24 mouse cellular contexts compared by ENCODE assay signal in genomic region chr3:67503878-67504277, GRCm38 (mm10). TPM values are rescaled to one million over a fixed set of nuclear protein-coding genes. Genes with fewer than 3 reads are reported as not detected.
DNase-seq lines count a peak whose midpoint lies in the region; ATAC-seq and TF ChIP-seq lines count a peak whose summit lies in the region.
"Had no signal": no experiment of that assay in that cellular context is flagged by ENCODE, and none has a peak within 500 bp of the region (broad histone marks: within the 10 kb centered on the region; RNA-seq: fewer than 3 reads in every experiment).

No protein-coding gene starts in this region.

- no peak overlapping the region for H3K27ac ChIP-seq in forebrain, embryonic 11.5 days (ENCODE audit: low read depth, low read length)
- no peak overlapping the region for H3K27ac ChIP-seq in forebrain, embryonic 12.5 days
- no peak overlapping the region for H3K27ac ChIP-seq in embryonic facial prominence, embryonic 10.5 days (replicated peaks)
- no peak overlapping the region for H3K27ac ChIP-seq in hindbrain, postnatal 0 days
- H3K27ac ChIP-seq: forebrain, embryonic 15.5 days; heart, embryonic 10.5 days; hindbrain, embryonic 15.5 days; intestine, embryonic 15.5 days; layer of hippocampus, adult 2 months; liver, embryonic 13.5 days; stomach, postnatal 0 days had no signal

- no peak for TF ChIP-seq CTCF in E14TG2a.4 (conservative IDR thresholded peaks at IDR 0.05; ENCODE audit: low read length)
- no peak for TF ChIP-seq CTCF in hindbrain, postnatal 0 days (IDR thresholded peaks at IDR 0.05; ENCODE audit: low read depth)

- intact Hi-C loops in heart, postnatal 14 days (cut with DNase I) = no loop called here

- no peaks in the 10 kb centered on the region for H3K27me3 ChIP-seq in forebrain, embryonic 11.5 days (ENCODE audit: control insufficient read depth, insufficient read depth, low read length)
- no peaks in the 10 kb centered on the region for H3K27me3 ChIP-seq in forebrain, embryonic 12.5 days
- no peaks in the 10 kb centered on the region for H3K27me3 ChIP-seq in E14TG2a.4 (ENCODE audit: insufficient read depth, low read length)
- no peaks in the 10 kb centered on the region for H3K27me3 ChIP-seq in embryonic facial prominence, embryonic 10.5 days (replicated peaks; ENCODE audit: low read depth, poor library complexity, severe bottlenecking)
- H3K27me3 ChIP-seq in hindbrain, postnatal 0 days (ENCODE audit: insufficient read depth, low read length) = no peaks in the 10 kb centered on the region
- H3K27me3 ChIP-seq: forebrain, embryonic 15.5 days; hindbrain, embryonic 15.5 days; intestine, embryonic 15.5 days; liver, embryonic 13.5 days had no signal

- DNase-seq in forebrain, embryonic 11.5 days (ENCODE audit: low spot score) = no peak
- peak; percentile 83 for DNase-seq in R1 (ENCODE audit: low read depth, low spot score)
- DNase-seq in embryonic facial prominence, embryonic 10.5 days (ENCODE audit: low spot score) = peak; percentile 14
- no peak for DNase-seq in heart, postnatal 14 days
- no peak for DNase-seq in hindbrain, postnatal 0 days (ENCODE audit: low spot score)
- DNase-seq: adrenal gland, adult 8-10 months; cerebellum, adult 2 months; cerebellum, postnatal 25 days; gastrocnemius, postnatal 10 days; kidney, adult 8-10 months; kidney, postnatal 25 days; liver, embryonic 13.5 days; lung, adult 2 months; lung, postnatal 14 days; right cerebral cortex, postnatal 14 days had no signal

- no peaks in the 10 kb centered on the region for H3K4me1 ChIP-seq in forebrain, embryonic 11.5 days (replicated peaks; ENCODE audit: control insufficient read depth, insufficient read depth, low read length)
- H3K4me1 ChIP-seq in forebrain, embryonic 12.5 days = peaks cover 11% of the 10 kb centered on the region
- peaks cover 60% of the 10 kb centered on the region for H3K4me1 ChIP-seq in E14TG2a.4 (replicated peaks; ENCODE audit: low read depth, low read length)
- H3K4me1 ChIP-seq in embryonic facial prominence, embryonic 10.5 days = peaks cover 10% of the 10 kb centered on the region
- no peaks in the 10 kb centered on the region for H3K4me1 ChIP-seq in hindbrain, postnatal 0 days (ENCODE audit: insufficient read depth, low read length)
- H3K4me1 ChIP-seq: forebrain, embryonic 15.5 days; heart, embryonic 10.5 days; hindbrain, embryonic 15.5 days; intestine, embryonic 15.5 days had no signal

- no peaks in the 10 kb centered on the region for H3K9me3 ChIP-seq in forebrain, embryonic 11.5 days (ENCODE audit: control insufficient read depth, low read length)
- no peaks in the 10 kb centered on the region for H3K9me3 ChIP-seq in forebrain, embryonic 12.5 days
- peaks cover 33% of the 10 kb centered on the region for H3K9me3 ChIP-seq in E14TG2a.4 (ENCODE audit: low read length)
- 0 out of 2 replicates have a peak, but pooled peaks cover 3% of the 10 kb centered on the region for H3K9me3 ChIP-seq in embryonic facial prominence, embryonic 10.5 days
- H3K9me3 ChIP-seq in hindbrain, postnatal 0 days (ENCODE audit: low read length) = no peaks in the 10 kb centered on the region
- H3K9me3 ChIP-seq: forebrain, embryonic 15.5 days; hindbrain, embryonic 15.5 days; intestine, embryonic 15.5 days; liver, embryonic 13.5 days had no signal

- no peaks in the 10 kb centered on the region for H3K36me3 ChIP-seq in forebrain, embryonic 11.5 days (ENCODE audit: control insufficient read depth, insufficient read depth, low read length)
- no peaks in the 10 kb centered on the region for H3K36me3 ChIP-seq in forebrain, embryonic 12.5 days (replicated peaks)
- H3K36me3 ChIP-seq in E14TG2a.4 (ENCODE audit: insufficient read depth, low read length) = no peaks in the 10 kb centered on the region
- H3K36me3 ChIP-seq in embryonic facial prominence, embryonic 10.5 days (replicated peaks) = no peaks in the 10 kb centered on the region
- no peaks in the 10 kb centered on the region for H3K36me3 ChIP-seq in hindbrain, postnatal 0 days (ENCODE audit: insufficient read depth, low read length)
- H3K36me3 ChIP-seq: forebrain, embryonic 15.5 days; heart, embryonic 10.5 days; hindbrain, embryonic 15.5 days; intestine, embryonic 15.5 days; liver, embryonic 13.5 days had no signal

- no peak overlapping the region for H3K4me3 ChIP-seq in forebrain, embryonic 11.5 days (ENCODE audit: low read depth, low read length)
- no peak overlapping the region for H3K4me3 ChIP-seq in forebrain, embryonic 12.5 days (replicated peaks)
- peak overlapping the region; percentile 45 for H3K4me3 ChIP-seq in E14TG2a.4 (replicated peaks; ENCODE audit: low read length)
- H3K4me3 ChIP-seq in embryonic facial prominence, embryonic 10.5 days = no peak overlapping the region
- H3K4me3 ChIP-seq in hindbrain, postnatal 0 days (ENCODE audit: low read length) = no peak overlapping the region
- H3K4me3 ChIP-seq: forebrain, embryonic 15.5 days; heart, embryonic 10.5 days; hindbrain, embryonic 15.5 days; intestine, embryonic 15.5 days; layer of hippocampus, adult 2 months; liver, embryonic 13.5 days had no signal

- no peak overlapping the region for H3K4me2 ChIP-seq in forebrain, embryonic 11.5 days (ENCODE audit: low read depth, low read length, severe bottlenecking)
- no peak overlapping the region for H3K4me2 ChIP-seq in forebrain, embryonic 12.5 days
- H3K4me2 ChIP-seq in hindbrain, postnatal 0 days (ENCODE audit: low read depth, low read length) = no peak overlapping the region
- H3K4me2 ChIP-seq: forebrain, embryonic 15.5 days; hindbrain, embryonic 15.5 days; intestine, embryonic 15.5 days; liver, embryonic 13.5 days had no signal

- no peak overlapping the region for H3K9ac ChIP-seq in forebrain, embryonic 11.5 days (ENCODE audit: low read length)
- H3K9ac ChIP-seq in forebrain, embryonic 12.5 days = no peak overlapping the region
- H3K9ac ChIP-seq in hindbrain, postnatal 0 days (replicated peaks; ENCODE audit: low read length) = no peak overlapping the region
- H3K9ac ChIP-seq: forebrain, embryonic 15.5 days; hindbrain, embryonic 15.5 days; intestine, embryonic 15.5 days; liver, embryonic 13.5 days had no signal

- WGBS in forebrain, embryonic 11.5 days = 0% methylated on average over 3 of the region's 3 CpGs
- 4% methylated on average over 3 of the region's 3 CpGs for WGBS in forebrain, embryonic 12.5 days
- 4% methylated on average over 3 of the region's 3 CpGs for WGBS in embryonic facial prominence, embryonic 10.5 days
- WGBS in hindbrain, postnatal 0 days = 12% methylated on average over 3 of the region's 3 CpGs

- ATAC-seq in forebrain, embryonic 11.5 days (replicated peaks; ENCODE audit: low FRiP score) = 0 out of 2 replicates have a peak, but pooled peaks have one; percentile 36
- ATAC-seq in forebrain, embryonic 12.5 days (ENCODE audit: low FRiP score) = no peak
- ATAC-seq in hindbrain, postnatal 0 days = no peak
- ATAC-seq: forebrain, embryonic 15.5 days; intestine, embryonic 15.5 days had no signal

RNA-seq across cellular contexts. Expression of gene Rarres1, which starts 11.4 kb away (rescaled TPM):
- polyA plus RNA-seq in forebrain, embryonic 11.5 days (2014; fragmentation: Nextera tagmentation; extraction: Ambion mirVana) = 0.27 and 0.37 TPM in 2 replicates
- 0.61 and 0.74 TPM in 2 replicates for polyA plus RNA-seq in forebrain, embryonic 12.5 days (2016; fragmentation: Nextera tagmentation; extraction: Ambion mirVana)
- 2.0 and 4.3 TPM in 2 replicates for polyA plus RNA-seq in embryonic facial prominence, embryonic 10.5 days (2016; fragmentation: Nextera tagmentation; extraction: Ambion mirVana)
- total RNA-seq in heart, postnatal 14 days (2021) = under 1 TPM; 0.84 to 0.98 TPM
- 0.40 and 0.58 TPM in 2 replicates for total RNA-seq in hindbrain, postnatal 0 days (2014; rRNA removed)
- polyA plus RNA-seq in hindbrain, postnatal 0 days (2015; fragmentation: Nextera tagmentation; extraction: Ambion mirVana) = 2.7 and 3.4 TPM in 2 replicates
- total RNA-seq: hematopoietic stem cell, adult 5-6 weeks had no signal

RNA-seq across cellular contexts. Expression of gene Lxn, which starts 40.2 kb away (rescaled TPM):
- 48.9 and 51.6 TPM in 2 replicates for polyA plus RNA-seq in forebrain, embryonic 11.5 days (2014; fragmentation: Nextera tagmentation; extraction: Ambion mirVana)
- polyA plus RNA-seq in forebrain, embryonic 12.5 days (2016; fragmentation: Nextera tagmentation; extraction: Ambion mirVana) = 57.1 and 58.2 TPM in 2 replicates
- polyA plus RNA-seq in embryonic facial prominence, embryonic 10.5 days (2016; fragmentation: Nextera tagmentation; extraction: Ambion mirVana) = 57.8 and 62.9 TPM in 2 replicates
- 10 to 100 TPM; 11.2 to 12.8 TPM for total RNA-seq in heart, postnatal 14 days (2021)
- total RNA-seq in hindbrain, postnatal 0 days (2014; rRNA removed) = 71.7 and 78.3 TPM in 2 replicates
- 201 and 213 TPM in 2 replicates for polyA plus RNA-seq in hindbrain, postnatal 0 days (2015; fragmentation: Nextera tagmentation; extraction: Ambion mirVana)

Comparison
In these comparisons a context has a peak if more than half of its experiments do, and no peak if none do; other contexts are left out.
1. DNase-seq: peak in R1 (single experiment) and embryonic facial prominence, embryonic 10.5 days (single experiment); none in forebrain, embryonic 11.5 days (single experiment), heart, postnatal 14 days (0 of 2) and hindbrain, postnatal 0 days (single experiment).